Mouse (Mus musculus) lung, postnatal 4 days (tissue): ENCODE results near the gene Ergic3.

Source experiments
- DNase-seq, 2 experiments: peaks; one replicate each; pipeline ENCODE4 v3.0.0; 2021

The Ergic3 gene

GRCm38 (mm10) chr2:156007888-156008532 is at the start of gene Ergic3, which contains the start of gene 6430550D23Rik:
Ergic3 (plus strand) TSS chr2:156008045.
6430550D23Rik (minus strand) TSS chr2:156007977.
- DNase-seq, result peak; percentile 99

GRCm38 (mm10) chr2:155959981-155960380 is 47.9 kb upstream of the Ergic3 start:
- DNase-seq, result no peak

- no peak for DNase-seq
These were observed 46.0 kb upstream of the Ergic3 start for GRCm38 (mm10) chr2:155961862-155962261.

GRCm38 (mm10) chr2:155962991-155963390 is 44.9 kb upstream of the Ergic3 start:
- DNase-seq, result peak in 1 of 2 experiments; percentile 19

- DNase-seq, result no peak
These were observed 34.5 kb upstream of the Ergic3 start for GRCm38 (mm10) chr2:155973348-155973747.

GRCm38 (mm10) chr2:155974087-155974731 is 33.6 kb upstream of the Ergic3 start:
- no peak for DNase-seq

GRCm38 (mm10) chr2:155979328-155979991 is 28.4 kb upstream of the Ergic3 start:
- peak; percentile 55 to 58 for DNase-seq

GRCm38 (mm10) chr2:155985776-155986175 is 22.1 kb upstream of the Ergic3 start:
- no peak for DNase-seq

- no peak for DNase-seq
These were observed 20.7 kb upstream of the Ergic3 start for GRCm38 (mm10) chr2:155987131-155987530.

- DNase-seq, result no peak
These were observed 18.8 kb upstream of the Ergic3 start for GRCm38 (mm10) chr2:155989085-155989484.

GRCm38 (mm10) chr2:155991151-155991550 is 16.7 kb upstream of the Ergic3 start:
- no peak for DNase-seq

- DNase-seq, result peak; percentile 70 to 87
These were observed 16.0 kb upstream of the Ergic3 start for GRCm38 (mm10) chr2:155991863-155992321.

- peak in 1 of 2 experiments; percentile 21 for DNase-seq
These were observed 2.5 kb upstream of the Ergic3 start for GRCm38 (mm10) chr2:156005393-156005792.

- no peak for DNase-seq
These were observed 10.3 kb downstream of the Ergic3 start for GRCm38 (mm10) chr2:156018106-156018505.

GRCm38 (mm10) chr2:156021219-156021618 is 13.4 kb downstream of the Ergic3 start:
- DNase-seq, result no peak

GRCm38 (mm10) chr2:156021765-156022164 is 13.9 kb downstream of the Ergic3 start:
- DNase-seq, result no peak

- DNase-seq, result no peak
These were observed 17.6 kb downstream of the Ergic3 start for GRCm38 (mm10) chr2:156025482-156025881.

GRCm38 (mm10) chr2:156039390-156039789 is 31.5 kb downstream of the Ergic3 start:
- no peak for DNase-seq

- no peak for DNase-seq
These were observed 35.1 kb downstream of the Ergic3 start for GRCm38 (mm10) chr2:156042903-156043302.

GRCm38 (mm10) chr2:156047929-156048328 is 40.1 kb downstream of the Ergic3 start:
- peak in 1 of 2 experiments; percentile 15 for DNase-seq

- DNase-seq, result no peak
These were observed 45.0 kb downstream of the Ergic3 start, which contains the start of gene Fer1l4 for GRCm38 (mm10) chr2:156052816-156053215. Fer1l4 (minus strand) TSS chr2:156052947.

- peak; percentile 83 to 85 for DNase-seq
These were observed 57.5 kb downstream of the Ergic3 start, which contains the start of gene Spag4 for GRCm38 (mm10) chr2:156065099-156066041. Spag4 (plus strand) TSS chr2:156065175.
